Mouse (Mus musculus) liver, postnatal 0 days (tissue): ENCODE results near the gene Trim80. TPM values are rescaled to one million over a fixed set of nuclear protein-coding genes. Genes with fewer than 3 reads are reported as not detected.

ENCODE experiments used
- ATAC-seq: fragments of 200-750 bp; cut with Nextera tagmentation; 2 replicates; pipeline ENCODE4 v1.8.0; 2017; ENCODE audit warnings: mild to moderate bottlenecking, moderate library complexity
- DNase-seq: peaks from one replicate; pipeline ENCODE4 v3.0.0-alpha.2; 2016
- H3K27ac ChIP-seq: fragments of 300-500 bp; sonication (generic); 2 replicates; pipeline ENCODE4 v1.5.1; 2014; ENCODE audit warnings: antibody characterized with exemption, moderate library complexity, mild to moderate bottlenecking, low read depth
- H3K27me3 ChIP-seq: fragments of 300-500 bp; sonication (generic); 2 replicates; pipeline ENCODE4 v1.6.1; 2014; ENCODE audit warnings: low read length, control low read depth, mixed read lengths; ENCODE audit not compliant: insufficient read depth
- H3K36me3 ChIP-seq: fragments of 300-500 bp; sonication (generic); replicated peaks from 2 replicates; pipeline ENCODE4 v1.6.1; 2014; ENCODE audit warnings: mild to moderate bottlenecking, control low read depth, low read length, moderate library complexity, mixed read lengths; ENCODE audit not compliant: insufficient read depth
- H3K4me1 ChIP-seq: fragments of 300-500 bp; sonication (generic); 2 replicates; pipeline ENCODE4 v1.6.1; 2014; ENCODE audit warnings: antibody characterized with exemption, mild to moderate bottlenecking, control low read depth; ENCODE audit not compliant: insufficient read depth
- H3K4me2 ChIP-seq: fragments of 300-500 bp; sonication (generic); 2 replicates; pipeline ENCODE4 v1.6.1; 2014; ENCODE audit warnings: low read depth, mild to moderate bottlenecking, low read length, moderate library complexity, mixed read lengths
- H3K4me3 ChIP-seq: fragments of 300-500 bp; sonication (generic); 2 replicates; pipeline ENCODE4 v1.5.1; 2014; ENCODE audit warnings: low read depth, low read length
- H3K9ac ChIP-seq: fragments of 300-500 bp; sonication (generic); replicated peaks from 2 replicates; pipeline ENCODE4 v1.6.1; 2014; ENCODE audit warnings: mild to moderate bottlenecking, moderate library complexity
- H3K9me3 ChIP-seq: fragments of 300-500 bp; sonication (generic); 2 replicates; pipeline ENCODE4 v1.6.1; 2016; ENCODE audit warnings: mild to moderate bottlenecking, control low read depth, low read length, mixed read lengths
- CTCF ChIP-seq: sonication (generic); IDR thresholded peaks from 2 replicates; pipeline ENCODE4 v1.5.1; 2016; ENCODE audit warnings: antibody characterized with exemption, low read depth
- EP300 ChIP-seq: IDR thresholded peaks from 2 replicates; pipeline ENCODE4 v1.6.1; 2016; ENCODE audit warnings: antibody characterized with exemption, low read depth, mild to moderate bottlenecking
- WGBS: fragments of 180-500 bp; shearing (Covaris S2); extraction: QIAGEN DNeasy Blood & Tissue Kit; methylation state at CpG from one replicate; pipeline ENCODE4 v1.1.7; 2014; ENCODE audit not compliant: insufficient replicate concordance; 5-methylcytosine and 5-hydroxymethylcytosine counted together
- polyA plus RNA-seq: library from polyadenylated mRNA; unstranded; fragments of >200 nt; fragmentation: Nextera tagmentation; extraction: Ambion mirVana; gene quantifications from 2 replicates; pipeline ENCODE4 v1.2.1, GENCODE M21; 2015

The Trim80 gene
- polyA plus RNA-seq, 1 experiment from 2014 or later, result 2.8 TPM

DNA sequence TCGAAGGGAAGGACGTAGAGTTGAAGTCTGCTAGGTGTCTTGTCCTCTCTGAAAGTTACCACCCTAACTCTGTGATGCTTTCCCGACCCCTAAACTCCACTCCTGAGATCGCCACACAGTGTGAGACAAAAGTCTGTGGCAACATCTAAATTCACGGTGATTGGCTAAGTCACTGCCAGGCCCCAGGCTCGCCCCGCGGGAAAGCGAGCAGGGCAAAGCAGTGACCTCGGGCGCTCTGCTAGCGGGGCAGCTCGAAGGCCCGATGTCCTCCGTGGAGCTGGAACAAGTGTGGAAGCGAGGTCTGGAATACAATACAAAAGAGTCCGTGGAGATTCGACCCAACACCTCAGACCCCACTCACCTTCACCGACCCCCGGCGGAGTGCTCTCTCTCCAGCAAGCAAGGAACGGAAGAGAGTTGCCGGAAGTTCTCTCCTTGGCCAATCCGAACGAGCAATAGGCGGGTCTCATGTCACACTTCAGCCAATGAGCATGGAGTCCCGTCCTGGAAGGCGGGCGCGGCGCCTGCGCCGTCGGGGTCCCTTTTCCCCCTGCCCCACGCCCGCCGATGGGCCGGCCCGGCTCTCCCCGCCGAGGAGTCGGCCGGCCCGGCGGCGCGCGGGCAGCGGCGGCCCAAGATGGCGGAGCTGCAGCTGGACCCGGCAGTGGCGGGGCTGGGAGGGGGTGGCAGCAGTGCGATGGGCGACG is 20.7 kb upstream of the Trim80 start, which contains the start of the genes Atp5h and Kctd2:
Gene Atp5h (minus strand): TSS at position 432 of the 707 bp plus-strand sequence.
Gene Kctd2 (plus strand): TSS at position 598 of the 707 bp plus-strand sequence.
- Histone ChIP-seq H3K9me3 (no peaks in the 10 kb centered on the region), H3K4me1 (peaks cover 24% of the 10 kb centered on the region), H3K4me2 (peak within 1 kb of the TSS; percentile 96), H3K4me3 (peak within 1 kb of the TSS; percentile 91), H3K9ac (peak within 1 kb of the TSS; percentile 94), H3K36me3 (peaks cover 25% of the 10 kb centered on the region), H3K27me3 (no peaks in the 10 kb centered on the region), H3K27ac (peak within 1 kb of the TSS; percentile 83)
- TF ChIP-seq CTCF (no peak), EP300 (no peak)
- DNase-seq, result peak; percentile 95
- 1% methylated on average over 50 of the region's 56 CpGs for WGBS
- ATAC-seq, result peak; percentile 98

DNA sequence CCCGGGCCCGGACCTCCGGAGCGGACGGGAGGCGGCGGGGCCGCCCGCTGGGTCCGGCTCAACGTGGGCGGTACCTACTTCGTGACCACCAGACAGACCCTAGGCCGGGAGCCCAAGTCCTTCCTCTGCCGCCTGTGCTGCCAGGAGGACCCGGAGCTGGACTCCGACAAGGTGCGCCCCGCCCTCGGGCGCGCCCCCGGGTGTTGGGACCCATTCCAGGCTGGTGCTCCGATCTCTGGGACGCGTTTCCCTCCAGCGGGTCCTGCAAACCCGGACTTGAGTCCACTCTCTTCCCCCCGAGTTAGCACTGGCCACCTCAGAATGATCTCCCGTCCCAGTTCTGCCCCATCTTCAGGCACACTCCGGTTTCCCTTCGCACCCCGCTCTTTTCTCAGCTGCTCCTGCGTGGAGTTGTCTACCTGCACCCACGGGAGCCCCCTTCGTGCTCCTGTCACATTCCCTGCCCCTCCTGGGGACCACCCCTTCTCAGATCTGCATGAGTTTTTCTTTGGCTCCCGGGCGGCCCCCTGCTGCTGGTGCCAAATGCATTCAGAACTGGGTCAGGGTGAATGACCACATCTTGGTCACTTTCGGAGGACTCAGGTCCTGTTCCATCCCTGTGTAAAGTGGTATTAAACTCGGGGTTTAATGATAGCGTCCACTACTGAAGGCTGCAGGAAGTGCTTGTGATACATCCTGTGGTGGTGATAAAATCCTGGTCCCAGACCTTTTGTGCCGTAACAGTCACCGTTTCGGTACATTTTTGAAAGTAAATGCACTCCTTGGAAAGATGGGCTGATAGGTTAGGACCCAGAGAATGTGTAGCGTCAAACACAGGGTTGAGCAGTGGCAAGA is 19.8 kb upstream of the Trim80 start:
- Histone ChIP-seq H3K27me3 (no peaks in the 10 kb centered on the region), H3K27ac (peak overlapping the region; percentile 80), H3K4me1 (peaks cover 24% of the 10 kb centered on the region), H3K4me3 (peak overlapping the region; percentile 91), H3K36me3 (peaks cover 25% of the 10 kb centered on the region), H3K4me2 (peak overlapping the region; percentile 96), H3K9ac (peak overlapping the region; percentile 94), H3K9me3 (no peaks in the 10 kb centered on the region)
- ATAC-seq (peak; percentile 46), DNase-seq (peak; percentile 72)
- TF ChIP-seq EP300, result no peak
- TF ChIP-seq CTCF, result peak; percentile 5; the same call in 1 of the 2 replicates
- 2% methylated on average over 27 of the region's 45 CpGs for WGBS

DNA sequence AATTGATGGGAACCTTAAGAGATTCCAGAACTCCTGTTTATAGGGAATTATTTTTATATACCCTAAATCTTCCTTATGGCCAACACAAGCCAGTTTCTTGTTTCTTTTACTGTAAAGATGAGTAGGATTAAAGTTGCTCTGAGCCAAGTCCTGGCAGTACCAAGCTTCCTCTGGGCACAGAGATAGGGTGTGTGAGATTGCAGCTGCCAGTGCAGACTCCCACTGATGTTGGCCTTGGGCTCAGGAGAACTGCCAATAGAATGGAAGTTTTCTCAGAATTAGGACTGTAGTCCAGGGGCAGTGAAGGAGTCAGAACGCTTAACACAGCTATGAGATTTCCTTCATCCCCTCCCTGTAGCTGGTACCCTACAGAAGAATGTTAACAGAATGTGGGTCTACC is 19.0 kb upstream of the Trim80 start:
- ATAC-seq (no peak), DNase-seq (no peak)
- TF ChIP-seq EP300 (no peak), CTCF (no peak)
- no peak overlapping the region for H3K9ac ChIP-seq
- no peaks in the 10 kb centered on the region for H3K27me3 ChIP-seq
- peaks cover 23% of the 10 kb centered on the region for H3K36me3 ChIP-seq
- peak overlapping the region; percentile 96 for H3K4me2 ChIP-seq
- H3K9me3 ChIP-seq, result no peaks in the 10 kb centered on the region
- H3K4me3 ChIP-seq, result peak overlapping the region; percentile 91; the same call in 1 of the 2 replicates
- peaks cover 24% of the 10 kb centered on the region for H3K4me1 ChIP-seq
- WGBS, result 51% methylated on average over 1 of the region's 1 CpGs
- H3K27ac ChIP-seq, result no peak overlapping the region

DNA sequence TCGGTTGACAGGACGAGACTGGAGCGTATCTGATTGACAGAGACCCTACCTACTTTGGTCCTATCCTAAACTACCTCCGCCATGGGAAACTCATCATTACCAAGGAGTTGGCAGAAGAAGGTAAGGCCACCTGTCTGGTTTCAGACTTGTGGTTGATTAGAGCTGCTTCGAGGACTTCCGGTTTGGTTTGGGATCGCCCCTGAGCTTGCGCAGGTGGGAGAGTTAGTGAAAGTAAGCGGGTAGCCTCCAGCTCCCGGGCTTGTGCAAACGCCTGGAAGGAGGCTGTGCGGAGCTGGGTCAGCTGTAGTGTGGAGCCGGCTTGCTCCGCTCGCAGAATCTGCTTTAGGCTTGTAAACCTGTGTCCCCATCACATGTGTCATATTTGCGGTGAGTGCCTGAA is 18.4 kb upstream of the Trim80 start:
- no peak for DNase-seq
- no peak overlapping the region for H3K4me3 ChIP-seq
- 87% methylated on average over 16 of the region's 16 CpGs for WGBS

DNA sequence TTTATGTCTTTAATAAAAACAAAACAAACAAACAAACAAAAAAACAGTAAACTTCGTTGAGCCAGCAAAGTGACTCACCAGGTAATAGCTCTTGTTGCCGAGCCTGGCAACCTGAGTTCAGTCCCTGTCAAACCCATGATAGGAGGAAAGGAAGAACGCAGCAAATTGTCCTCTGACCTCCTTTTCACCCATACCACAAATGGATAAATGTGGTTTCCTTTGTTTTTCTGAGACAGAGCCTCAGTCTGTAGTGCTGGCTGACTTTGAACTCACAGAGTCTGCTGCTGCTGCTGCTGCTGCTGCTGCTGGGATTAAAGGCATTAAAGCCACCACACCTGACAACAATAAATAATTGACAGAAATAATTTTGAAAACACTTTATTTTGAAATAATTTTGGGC is 17.3 kb upstream of the Trim80 start:
- Histone ChIP-seq H3K4me2 (no peak overlapping the region), H3K36me3 (peaks cover 12% of the 10 kb centered on the region), H3K9ac (no peak overlapping the region), H3K27ac (no peak overlapping the region), H3K4me1 (peaks cover 22% of the 10 kb centered on the region), H3K4me3 (no peak overlapping the region), H3K9me3 (no peaks in the 10 kb centered on the region), H3K27me3 (no peaks in the 10 kb centered on the region)
- WGBS, result 61% methylated on average over 3 of the region's 3 CpGs
- no peak for DNase-seq
- no peak for TF ChIP-seq CTCF
- no peak for TF ChIP-seq EP300
- no peak for ATAC-seq

More for the DNA sequence above, 18.4 kb upstream of the Trim80 start:
- H3K9ac ChIP-seq, result no peak overlapping the region
- peaks cover 17% of the 10 kb centered on the region for H3K36me3 ChIP-seq
- ATAC-seq, result no peak
- TF ChIP-seq CTCF (no peak), EP300 (no peak)
- H3K27ac ChIP-seq, result no peak overlapping the region
- H3K4me1 ChIP-seq, result peaks cover 24% of the 10 kb centered on the region
- no peaks in the 10 kb centered on the region for H3K9me3 ChIP-seq
- no peak overlapping the region for H3K4me2 ChIP-seq
- H3K27me3 ChIP-seq, result no peaks in the 10 kb centered on the region

DNA sequence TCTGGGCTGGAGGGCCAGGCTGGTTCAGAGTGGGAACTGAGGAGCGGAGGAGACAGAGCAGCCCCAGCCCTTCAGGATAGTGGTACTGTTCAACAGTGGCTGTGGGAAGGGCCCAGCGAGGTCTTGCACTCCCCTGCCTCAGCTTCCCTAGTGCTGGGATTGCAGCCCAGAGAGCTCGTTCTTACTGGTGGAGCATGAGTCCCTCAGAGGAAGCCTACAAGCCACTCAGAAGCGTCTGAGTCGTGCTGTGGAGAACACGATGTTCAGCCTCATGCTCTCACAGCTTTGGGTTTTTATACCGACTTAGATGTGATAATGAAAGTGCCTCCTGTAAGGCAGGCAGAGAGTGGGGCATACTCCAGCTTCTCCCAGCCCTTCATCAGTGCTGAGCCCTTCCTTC is 15.7 kb upstream of the Trim80 start:
- Histone ChIP-seq H3K9me3 (no peaks in the 10 kb centered on the region), H3K9ac (no peak overlapping the region), H3K4me3 (no peak overlapping the region), H3K27me3 (no peaks in the 10 kb centered on the region), H3K4me2 (no peak overlapping the region), H3K4me1 (peaks cover 14% of the 10 kb centered on the region), H3K36me3 (peaks cover 25% of the 10 kb centered on the region), H3K27ac (no peak overlapping the region)
- WGBS, result 80% methylated on average over 7 of the region's 7 CpGs
- no peak for TF ChIP-seq CTCF
- TF ChIP-seq EP300, result no peak
- DNase-seq, result no peak
- ATAC-seq, result no peak
